Mouse (Mus musculus) neural tube, embryonic 11.5 days (tissue): Measurements from ENCODE around the gene Gm14180. TPM values are rescaled to one million over a fixed set of nuclear protein-coding genes. Genes with fewer than 3 reads are reported as not detected.
"Not testable (repeated sequence)": the region's sequence is repeated elsewhere in the genome, so short reads cannot be mapped to it uniquely, and the experiment has no call there.

Experiments
- ATAC-seq: fragments of 200-750 bp; cut with Nextera tagmentation; 2 replicates; pipeline ENCODE4 v1.8.0; 2017; ENCODE audit warnings: moderate number of reproducible peaks, mild to moderate bottlenecking, moderate TSS enrichment, moderate library complexity; ENCODE audit not compliant: insufficient read depth, low FRiP score, low TSS enrichment
- DNase-seq: peaks from one replicate; pipeline ENCODE4 v3.0.0-alpha.2; 2015; ENCODE audit warnings: low spot score
- H3K27ac ChIP-seq: fragments of 300-500 bp; sonication (generic); 2 replicates; pipeline ENCODE4 v1.5.1; 2014; ENCODE audit warnings: low read depth, mild to moderate bottlenecking, low read length
- H3K27me3 ChIP-seq: fragments of 300-500 bp; sonication (generic); 2 replicates; pipeline ENCODE4 v1.6.1; 2014; ENCODE audit warnings: mild to moderate bottlenecking, low read length, mixed read lengths; ENCODE audit not compliant: control insufficient read depth, insufficient read depth
- H3K36me3 ChIP-seq: fragments of 300-500 bp; sonication (generic); 2 replicates; pipeline ENCODE4 v1.6.1; 2014; ENCODE audit warnings: mild to moderate bottlenecking, low read length, moderate library complexity, mixed read lengths; ENCODE audit not compliant: control insufficient read depth, insufficient read depth
- H3K4me1 ChIP-seq: fragments of 300-500 bp; sonication (generic); 2 replicates; pipeline ENCODE4 v1.6.1; 2014; ENCODE audit warnings: low read length, mixed read lengths; ENCODE audit not compliant: control insufficient read depth, insufficient read depth
- H3K4me2 ChIP-seq: fragments of 300-500 bp; sonication (generic); 2 replicates; pipeline ENCODE4 v1.6.1; 2014; ENCODE audit warnings: low read depth, mild to moderate bottlenecking, moderate library complexity
- H3K4me3 ChIP-seq: fragments of 300-500 bp; sonication (generic); 2 replicates; pipeline ENCODE4 v1.5.1; 2014; ENCODE audit warnings: low read depth, low read length
- H3K9ac ChIP-seq: fragments of 300-500 bp; sonication (generic); 2 replicates; pipeline ENCODE4 v1.6.1; 2014; ENCODE audit warnings: mild to moderate bottlenecking, low read length
- H3K9me3 ChIP-seq: fragments of 300-500 bp; sonication (generic); 2 replicates; pipeline ENCODE4 v1.6.1; 2016; ENCODE audit warnings: low read length; ENCODE audit not compliant: control insufficient read depth
- WGBS: fragments of 180-500 bp; shearing (Covaris S2); extraction: QIAGEN DNeasy Blood & Tissue Kit; methylation state at CpG from one replicate; pipeline ENCODE4 v1.1.7; 2014; 5-methylcytosine and 5-hydroxymethylcytosine counted together
- polyA plus RNA-seq: library from polyadenylated mRNA; unstranded; fragments of >200 nt; fragmentation: Nextera tagmentation; extraction: Ambion mirVana; gene quantifications from 2 replicates; pipeline ENCODE4 v1.2.1, GENCODE M21; 2014

Gene Gm14180
- polyA plus RNA-seq, 1 experiment from 2014 or later = not detected

GRCm38 (mm10) chr11:99690463-99690862, 43.6 kb downstream of the Gm14180 start, which contains the start of gene Gm14190:
Gene Gm14190, minus strand, starts transcription at chr11:99690740.
- DNase-seq = no peak
- no peak for ATAC-seq
- H3K9ac ChIP-seq = no peak within 1 kb of the TSS
- no peaks in the 10 kb centered on the region for H3K27me3 ChIP-seq
- H3K4me3 ChIP-seq = no peak within 1 kb of the TSS
- 88% methylated on average over 1 of the region's 1 CpGs for WGBS
- H3K4me2 ChIP-seq = no peak within 1 kb of the TSS
- no peaks in the 10 kb centered on the region for H3K4me1 ChIP-seq
- H3K27ac ChIP-seq = no peak within 1 kb of the TSS
- H3K36me3 ChIP-seq = no peaks in the 10 kb centered on the region
- H3K9me3 ChIP-seq = no peaks in the 10 kb centered on the region

GRCm38 (mm10) chr11:99685235-99685634, 48.9 kb downstream of the Gm14180 start:
- ATAC-seq, H3K27me3 ChIP-seq, H3K4me1 ChIP-seq, H3K27ac ChIP-seq, H3K9me3 ChIP-seq, H3K4me3 ChIP-seq, H3K4me2 ChIP-seq, DNase-seq, H3K36me3 ChIP-seq, H3K9ac ChIP-seq: not testable (repeated sequence)
- WGBS = 79% methylated on average over 1 of the region's 1 CpGs

Other genes with a start within 250 kb of the Gm14180 start
- gene Krt23, start 241.2 kb downstream of the Gm14180 start, polyA plus RNA-seq = not detected in 2 replicates
- not detected in 2 replicates for gene Krt39, start 213.0 kb downstream of the Gm14180 start, polyA plus RNA-seq
- gene Krt40, start 191.1 kb downstream of the Gm14180 start, polyA plus RNA-seq = not detected in 2 replicates
- gene Krtap3-3, start 183.4 kb downstream of the Gm14180 start, polyA plus RNA-seq = not detected in 2 replicates
- not detected in 2 replicates for gene Krtap3-2, start 177.4 kb downstream of the Gm14180 start, polyA plus RNA-seq
- not detected in 2 replicates for gene Gm11939, start 174.8 kb downstream of the Gm14180 start, polyA plus RNA-seq
- not detected in 2 replicates for gene Krtap3-1, start 167.7 kb downstream of the Gm14180 start, polyA plus RNA-seq
- not detected in 2 replicates for gene Krtap1-5, start 153.3 kb downstream of the Gm14180 start, polyA plus RNA-seq
- gene Krtap1-4, start 150.6 kb downstream of the Gm14180 start, polyA plus RNA-seq = not detected in 2 replicates
- not detected in 2 replicates for gene Krtap1-3, start 143.0 kb downstream of the Gm14180 start, polyA plus RNA-seq
- not detected in 2 replicates for gene Krtap9-3, start 136.2 kb downstream of the Gm14180 start, polyA plus RNA-seq
- gene Gm11938, start 131.0 kb downstream of the Gm14180 start, polyA plus RNA-seq = not detected in 2 replicates
- not detected in 2 replicates for gene Gm11937, start 124.1 kb downstream of the Gm14180 start, polyA plus RNA-seq
- gene Krtap2-4, start 119.4 kb downstream of the Gm14180 start, polyA plus RNA-seq = not detected in 2 replicates
- gene Gm11562, start 113.9 kb downstream of the Gm14180 start, polyA plus RNA-seq = not detected in 2 replicates
- not detected in 2 replicates for gene Krtap4-1, start 106.1 kb downstream of the Gm14180 start, polyA plus RNA-seq
- not detected in 2 replicates for gene Krtap4-2, start 99.2 kb downstream of the Gm14180 start, polyA plus RNA-seq
- gene Krtap4-7, start 90.2 kb downstream of the Gm14180 start, polyA plus RNA-seq = not detected in 2 replicates
- not detected in 2 replicates for gene Gm11555, start 84.1 kb downstream of the Gm14180 start, polyA plus RNA-seq
- gene Gm11563, start 75.3 kb downstream of the Gm14180 start, polyA plus RNA-seq = not detected in 2 replicates
- gene Krtap4-6, start 68.3 kb downstream of the Gm14180 start, polyA plus RNA-seq = not detected in 2 replicates
- gene Gm14190, start 43.5 kb downstream of the Gm14180 start, polyA plus RNA-seq = not detected in 2 replicates
- gene Gm11595, start 38.6 kb upstream of the Gm14180 start, polyA plus RNA-seq = not detected in 2 replicates
- gene Krtap4-8, start 46.4 kb upstream of the Gm14180 start, polyA plus RNA-seq = not detected in 2 replicates
- gene Krtap4-9, start 50.9 kb upstream of the Gm14180 start, polyA plus RNA-seq = not detected in 2 replicates
- gene Gm11596, start 59.2 kb upstream of the Gm14180 start, polyA plus RNA-seq = not detected in 2 replicates
- gene Gm11569, start 64.6 kb upstream of the Gm14180 start, polyA plus RNA-seq = not detected in 2 replicates
- gene Gm11554, start 70.2 kb upstream of the Gm14180 start, polyA plus RNA-seq = not detected in 2 replicates
- gene Krtap4-13, start 75.6 kb upstream of the Gm14180 start, polyA plus RNA-seq = not detected in 2 replicates
- not detected in 2 replicates for gene Gm11564, start 81.4 kb upstream of the Gm14180 start, polyA plus RNA-seq
- not detected in 2 replicates for gene 2300003K06Rik, start 103.8 kb upstream of the Gm14180 start, polyA plus RNA-seq
- gene Krtap4-16, start 117.3 kb upstream of the Gm14180 start, polyA plus RNA-seq = not detected in 2 replicates
- not detected in 2 replicates for gene Gm11568, start 123.6 kb upstream of the Gm14180 start, polyA plus RNA-seq
- not detected in 2 replicates for gene Gm11559, start 130.2 kb upstream of the Gm14180 start, polyA plus RNA-seq
- gene Krtap9-1, start 139.1 kb upstream of the Gm14180 start, polyA plus RNA-seq = not detected in 2 replicates
- 0.23 TPM in 1 of 2 replicates, not detected in the other for gene Gm11567, start 144.9 kb upstream of the Gm14180 start, polyA plus RNA-seq
- not detected in 2 replicates for gene Krtap31-1, start 173.6 kb upstream of the Gm14180 start, polyA plus RNA-seq
- not detected in 2 replicates for gene Gm11565, start 180.5 kb upstream of the Gm14180 start, polyA plus RNA-seq
- gene Krtap31-2, start 202.0 kb upstream of the Gm14180 start, polyA plus RNA-seq = not detected in 2 replicates
- not detected in 2 replicates for gene Krtap9-5, start 214.2 kb upstream of the Gm14180 start, polyA plus RNA-seq
- gene Krtap29-1, start 244.8 kb upstream of the Gm14180 start, polyA plus RNA-seq = not detected in 2 replicates